Mouse (Mus musculus): Measurements from ENCODE around the gene Mob1b. TPM values are rescaled to one million over a fixed set of nuclear protein-coding genes. Genes with fewer than 3 reads are reported as not detected.

Mob1b gene
- polyA plus RNA-seq (2015; fragmentation: Illumina TruSeq; extraction: RNeasy Lipid Tissue Mini Kit (QIAGEN cat#74804); ENCODE audit: low read depth, low replicate concordance) = 13.1 TPM

DNA sequence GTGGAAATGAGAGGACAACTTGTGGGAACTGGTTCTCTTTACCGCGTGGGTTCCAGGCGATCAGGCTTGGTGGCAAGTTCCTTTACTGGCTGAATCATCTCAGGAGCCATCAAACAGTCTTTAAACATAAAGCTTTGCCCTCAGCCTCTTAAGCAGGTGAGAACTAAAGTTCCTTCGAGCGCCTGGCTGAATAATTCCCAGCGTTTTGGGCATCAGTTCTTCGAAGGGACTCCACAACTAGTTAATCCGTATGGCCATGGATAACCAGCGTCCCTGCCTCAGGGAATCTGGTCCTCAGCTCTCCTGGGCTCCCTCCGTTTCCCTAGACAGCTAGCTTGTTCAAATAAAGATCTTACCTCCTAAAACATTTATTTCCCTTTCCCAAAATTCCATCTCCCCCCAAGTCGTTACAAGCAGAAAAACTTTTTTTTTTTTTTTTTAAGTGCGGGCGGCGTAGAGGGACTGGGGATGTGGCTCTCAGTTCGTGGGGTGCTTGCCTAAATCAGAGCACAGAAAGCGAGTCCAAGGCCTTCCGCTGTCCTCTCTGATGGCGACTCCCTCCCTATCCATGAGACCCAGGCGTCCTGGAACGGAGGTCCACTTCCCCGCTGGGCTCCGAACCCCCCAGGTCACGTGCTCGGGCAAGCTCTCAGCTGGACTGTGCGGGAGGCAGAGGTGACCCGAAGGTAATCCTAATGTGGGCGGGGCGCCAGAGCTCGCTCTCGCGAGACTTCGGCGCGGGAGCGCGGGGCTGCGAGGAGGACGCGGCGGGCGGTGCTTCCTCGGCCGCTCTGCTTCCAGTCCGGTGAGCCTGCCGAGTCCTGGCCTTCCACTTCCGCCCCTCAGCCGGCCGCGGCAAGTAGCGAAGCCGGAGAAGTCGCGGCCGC, at the start of gene Mob1b:
Gene Mob1b, plus strand, starts transcription at position 740 of the 887 bp plus-strand sequence.

DNA sequence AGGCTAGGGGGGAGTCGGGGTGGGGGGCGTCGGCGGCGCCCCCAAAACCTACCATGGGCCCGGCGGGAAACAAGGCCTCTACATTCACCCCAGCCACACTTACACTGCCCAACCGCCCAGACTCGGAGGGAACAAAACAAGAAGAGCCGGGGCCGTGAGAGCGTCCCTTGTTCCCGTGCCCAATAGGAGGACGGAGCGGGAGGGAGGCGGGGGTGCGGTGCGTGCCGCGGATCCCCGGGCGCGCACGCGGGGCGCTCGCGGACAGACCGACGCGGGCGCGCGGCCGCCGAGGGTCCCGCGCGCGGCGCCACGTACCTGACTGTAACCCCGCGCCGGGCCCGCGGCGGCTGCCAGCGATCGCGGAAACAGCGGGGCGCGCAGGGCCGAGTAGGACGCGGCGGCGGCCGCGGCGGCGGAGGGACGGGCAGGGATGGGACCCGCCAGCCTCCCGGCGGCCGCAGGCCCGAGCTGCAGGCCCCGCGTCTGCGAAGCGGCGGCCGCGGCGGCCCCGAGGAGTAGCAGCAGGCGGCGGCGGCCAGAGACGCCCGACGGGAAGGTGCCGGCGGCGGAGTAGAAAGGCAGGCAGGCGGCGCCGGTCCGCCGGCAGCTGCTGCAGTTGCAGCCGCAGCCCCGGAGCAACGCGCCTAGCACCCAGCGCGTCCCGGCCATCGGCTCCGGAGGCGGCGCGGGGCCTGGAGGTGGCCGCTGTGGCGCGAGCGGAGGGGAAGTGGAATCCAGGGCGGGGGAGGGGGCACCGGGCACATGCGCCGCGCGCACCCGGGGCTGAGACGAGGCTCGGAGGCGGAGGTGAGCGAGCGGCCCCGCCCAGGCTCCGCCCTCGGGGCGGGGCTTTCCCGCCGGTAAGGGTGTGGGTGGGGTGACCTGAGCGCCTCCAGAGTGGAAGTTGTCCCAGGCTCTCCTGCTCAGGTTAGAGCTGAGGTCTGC, 44.9 kb upstream of the Mob1b start, which contains the start of gene Grsf1:
Gene Grsf1, minus strand, starts transcription at position 729 of the 945 bp plus-strand sequence.

DNA sequence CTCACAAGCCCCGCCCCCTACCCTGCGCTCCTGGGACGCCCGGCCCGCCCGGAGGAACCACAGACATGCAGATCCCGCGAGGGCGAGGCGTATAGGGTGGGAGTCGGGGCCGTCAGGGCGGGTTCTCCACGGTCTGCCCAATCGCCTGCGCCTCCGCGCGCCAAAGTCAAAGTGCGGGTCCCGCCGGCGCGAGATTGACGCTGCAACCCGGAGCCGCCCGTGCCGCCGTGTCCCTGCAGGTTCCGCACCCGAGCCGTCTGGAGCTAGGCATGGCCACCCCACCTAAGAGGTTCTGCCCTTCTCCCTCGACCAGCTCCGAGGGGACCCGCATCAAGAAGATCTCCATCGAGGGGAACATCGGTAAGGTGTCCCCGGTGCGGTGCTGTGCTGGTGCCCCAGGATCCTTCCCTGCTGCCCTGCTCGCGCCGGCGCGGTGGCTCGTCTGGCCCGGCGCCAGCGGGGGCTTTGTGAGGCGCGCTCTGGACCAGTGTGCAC, 44.4 kb downstream of the Mob1b start, which contains the start of gene Dck:
Gene Dck, plus strand, starts transcription at position 10 of the 495 bp plus-strand sequence.

Other genes starting within 250 kb of the Mob1b start
- gene Enam, start 232.9 kb upstream of the Mob1b start, polyA plus RNA-seq (2015; fragmentation: Illumina TruSeq; extraction: RNeasy Lipid Tissue Mini Kit (QIAGEN cat#74804); ENCODE audit: low read depth, low replicate concordance) = not detected
- gene Jchain, start 193.0 kb upstream of the Mob1b start, polyA plus RNA-seq (2015; fragmentation: Illumina TruSeq; extraction: RNeasy Lipid Tissue Mini Kit (QIAGEN cat#74804); ENCODE audit: low read depth, low replicate concordance) = 0.74 TPM
- 35.0 TPM for gene Utp3, start 166.4 kb upstream of the Mob1b start, polyA plus RNA-seq (2015; fragmentation: Illumina TruSeq; extraction: RNeasy Lipid Tissue Mini Kit (QIAGEN cat#74804); ENCODE audit: low read depth, low replicate concordance)
- 182 TPM for gene Rufy3, start 155.8 kb upstream of the Mob1b start, polyA plus RNA-seq (2015; fragmentation: Illumina TruSeq; extraction: RNeasy Lipid Tissue Mini Kit (QIAGEN cat#74804); ENCODE audit: low read depth, low replicate concordance)
- gene Grsf1, start 44.7 kb upstream of the Mob1b start, polyA plus RNA-seq (2015; fragmentation: Illumina TruSeq; extraction: RNeasy Lipid Tissue Mini Kit (QIAGEN cat#74804); ENCODE audit: low read depth, low replicate concordance) = 127 TPM
- gene Dck, start 44.1 kb downstream of the Mob1b start, polyA plus RNA-seq (2015; fragmentation: Illumina TruSeq; extraction: RNeasy Lipid Tissue Mini Kit (QIAGEN cat#74804); ENCODE audit: low read depth, low replicate concordance) = 21.9 TPM
- gene Slc4a4, start 166.0 kb downstream of the Mob1b start, polyA plus RNA-seq (2015; fragmentation: Illumina TruSeq; extraction: RNeasy Lipid Tissue Mini Kit (QIAGEN cat#74804); ENCODE audit: low read depth, low replicate concordance) = 65.3 TPM

All from brain, adult 10 weeks (tissue).